Mouse (Mus musculus) 3134 (cell line): Measurements from ENCODE around the gene Psma4.

Experiments
- DNase-seq: peaks from one replicate; pipeline ENCODE4 v3.0.0-alpha.2; 2011; ENCODE audit warnings: low spot score; ENCODE audit not compliant: insufficient read length; ENCODE audit errors: extremely low read depth

Gene Psma4

GRCm38 (mm10) chr9:54981291-54982191, 31.0 kb downstream of the Psma4 start:
- no peak for DNase-seq

GRCm38 (mm10) chr9:54982401-54982800, 31.8 kb downstream of the Psma4 start:
- no peak for DNase-seq

GRCm38 (mm10) chr9:54990362-54990761, 39.8 kb downstream of the Psma4 start:
- DNase-seq: no peak

DNA sequence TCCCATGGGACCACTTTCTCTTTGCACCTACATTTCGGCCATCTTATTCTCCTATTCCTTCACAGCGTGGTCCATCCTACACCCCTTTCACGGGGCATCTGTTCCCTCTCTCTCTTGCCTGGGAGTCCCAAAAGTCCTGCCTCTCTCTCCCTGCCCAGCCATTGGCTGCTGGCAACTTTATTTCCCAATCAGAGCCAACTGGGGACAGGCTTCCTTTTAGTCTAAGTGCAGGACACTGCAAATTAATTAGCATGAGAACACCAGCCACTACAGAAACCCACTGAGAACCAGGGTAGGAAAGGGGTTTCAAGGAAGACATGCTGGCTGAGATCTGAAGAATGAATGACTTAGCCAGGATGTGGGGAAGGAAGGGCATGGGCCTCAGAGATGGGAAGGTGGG, 43.8 kb downstream of the Psma4 start:
- no peak for DNase-seq

GRCm38 (mm10) chr9:54995645-54996044, 45.1 kb downstream of the Psma4 start:
- no peak for DNase-seq

DNA sequence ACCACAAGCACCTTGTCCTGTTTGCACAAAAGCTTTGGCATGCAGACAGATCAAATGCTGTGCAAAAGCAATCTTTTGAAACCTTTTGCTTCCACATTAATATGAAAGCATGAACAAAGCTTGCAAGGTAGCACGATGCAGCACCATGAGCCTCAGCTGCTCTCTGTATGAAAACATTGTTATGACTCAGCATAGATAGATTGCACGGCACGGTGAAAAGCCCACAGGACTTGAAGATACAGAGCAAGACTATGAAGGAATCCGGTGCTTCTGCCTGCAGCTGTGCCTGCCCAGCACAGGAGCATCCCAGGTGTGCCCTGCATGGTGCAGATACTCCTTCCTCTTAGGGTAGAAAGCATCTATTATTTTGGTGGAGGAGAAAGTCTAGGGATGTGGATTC, 53.0 kb downstream of the Psma4 start:
- no peak for DNase-seq
